Mouse (Mus musculus) lung, postnatal 0 days (tissue): ENCODE data around the gene Ccdc30. TPM values are rescaled to one million over a fixed set of nuclear protein-coding genes. Genes with fewer than 3 reads are reported as not detected.

Experiments
- ATAC-seq: fragments of 200-750 bp; cut with Nextera tagmentation; 2 replicates; pipeline ENCODE4 v1.8.0; 2017; ENCODE audit warnings: moderate library complexity
- DNase-seq: peaks from one replicate; pipeline ENCODE4 v3.0.0-alpha.2; 2016; ENCODE audit warnings: low spot score
- H3K27ac ChIP-seq: fragments of 300-500 bp; sonication (generic); 2 replicates; pipeline ENCODE4 v1.5.1; 2014; ENCODE audit warnings: antibody characterized with exemption, mild to moderate bottlenecking, low read length, mixed read lengths
- H3K27me3 ChIP-seq: fragments of 300-500 bp; sonication (generic); replicated peaks from 2 replicates; pipeline ENCODE4 v1.6.1; 2014; ENCODE audit warnings: low read length, mixed read lengths; ENCODE audit not compliant: insufficient read depth
- H3K36me3 ChIP-seq: fragments of 300-500 bp; sonication (generic); 2 replicates; pipeline ENCODE4 v1.6.1; 2014; ENCODE audit warnings: low read length, mixed read lengths; ENCODE audit not compliant: insufficient read depth
- H3K4me1 ChIP-seq: fragments of 300-500 bp; sonication (generic); 2 replicates; pipeline ENCODE4 v1.6.1; 2014; ENCODE audit warnings: antibody characterized with exemption, low read depth, low read length, mixed read lengths; ENCODE audit not compliant: insufficient read depth
- H3K4me2 ChIP-seq: fragments of 300-500 bp; sonication (generic); replicated peaks from 2 replicates; pipeline ENCODE4 v1.6.1; 2014; ENCODE audit warnings: low read depth, mild to moderate bottlenecking, low read length, moderate library complexity, mixed read lengths
- H3K4me3 ChIP-seq: fragments of 300-500 bp; sonication (generic); 2 replicates; pipeline ENCODE4 v1.5.1; 2014; ENCODE audit warnings: low read depth, low read length
- H3K9ac ChIP-seq: fragments of 300-500 bp; sonication (generic); replicated peaks from 2 replicates; pipeline ENCODE4 v1.6.1; 2014; ENCODE audit warnings: low read depth, mild to moderate bottlenecking
- H3K9me3 ChIP-seq: fragments of 300-500 bp; sonication (generic); 2 replicates; pipeline ENCODE4 v1.6.1; 2016; ENCODE audit warnings: low read length, mixed read lengths
- CTCF ChIP-seq: IDR thresholded peaks from 2 replicates; pipeline ENCODE4 v1.5.1; 2016; ENCODE audit warnings: antibody characterized with exemption, mild to moderate bottlenecking
- EP300 ChIP-seq: IDR thresholded peaks from 2 replicates; pipeline ENCODE4 v1.6.1; 2016; ENCODE audit warnings: antibody characterized with exemption, mild to moderate bottlenecking, control low read depth
- WGBS: fragments of 180-500 bp; shearing (Covaris S2); extraction: QIAGEN DNeasy Blood & Tissue Kit; methylation state at CpG from one replicate; pipeline ENCODE4 v1.1.7; 2014; 5-methylcytosine and 5-hydroxymethylcytosine counted together
- polyA plus RNA-seq: library from polyadenylated mRNA; unstranded; fragments of >200 nt; fragmentation: Nextera tagmentation; extraction: Ambion mirVana; gene quantifications from 2 replicates; pipeline ENCODE4 v1.2.1, GENCODE M21; 2015

The Ccdc30 gene
- polyA plus RNA-seq, 1 experiment from 2014 or later: 7.3 TPM

GRCm38 (mm10) chr4:119366758-119367526, 48.4 kb downstream of the Ccdc30 start:
- TF ChIP-seq EP300: no peak
- TF ChIP-seq CTCF: no peak
- WGBS: 31% methylated on average over 4 of the region's 4 CpGs
- peak; percentile 70 for DNase-seq
- no peak overlapping the region for H3K4me2 ChIP-seq
- no peaks in the 10 kb centered on the region for H3K36me3 ChIP-seq
- peak; percentile 61 for ATAC-seq
- H3K9me3 ChIP-seq: no peaks in the 10 kb centered on the region
- H3K27me3 ChIP-seq: no peaks in the 10 kb centered on the region
- H3K4me1 ChIP-seq: peaks cover 6% of the 10 kb centered on the region; the same call in 1 of the 2 replicates
- H3K27ac ChIP-seq: no peak overlapping the region
- no peak overlapping the region for H3K4me3 ChIP-seq
- no peak overlapping the region for H3K9ac ChIP-seq

GRCm38 (mm10) chr4:119362231-119362630, 53.1 kb downstream of the Ccdc30 start:
- H3K27ac ChIP-seq: no peak overlapping the region
- no peak overlapping the region for H3K9ac ChIP-seq
- ATAC-seq (no peak), DNase-seq (no peak)
- no peak for TF ChIP-seq EP300
- peak; percentile 8; the same call in 1 of the 2 replicates for TF ChIP-seq CTCF
- 75% methylated on average over 3 of the region's 3 CpGs for WGBS
- no peaks in the 10 kb centered on the region for H3K36me3 ChIP-seq
- H3K4me1 ChIP-seq: peaks cover 6% of the 10 kb centered on the region; the same call in 1 of the 2 replicates
- H3K9me3 ChIP-seq: no peaks in the 10 kb centered on the region
- no peaks in the 10 kb centered on the region for H3K27me3 ChIP-seq
- H3K4me2 ChIP-seq: no peak overlapping the region
- no peak overlapping the region for H3K4me3 ChIP-seq

GRCm38 (mm10) chr4:119359196-119359971, 55.9 kb downstream of the Ccdc30 start:
- H3K4me3 ChIP-seq: peak overlapping the region; percentile 21; the same call in 1 of the 2 replicates
- 5% methylated on average over 30 of the region's 30 CpGs for WGBS
- no peaks in the 10 kb centered on the region for H3K36me3 ChIP-seq
- DNase-seq: peak; percentile 7
- no peaks in the 10 kb centered on the region for H3K9me3 ChIP-seq
- no peak overlapping the region for H3K9ac ChIP-seq
- H3K27ac ChIP-seq: no peak overlapping the region
- TF ChIP-seq CTCF (no peak), EP300 (no peak)
- H3K27me3 ChIP-seq: no peaks in the 10 kb centered on the region
- peak overlapping the region; percentile 50 for H3K4me2 ChIP-seq
- H3K4me1 ChIP-seq: no peaks in the 10 kb centered on the region
- no peak for ATAC-seq

- Histone ChIP-seq H3K4me3 (no peak overlapping the region), H3K27me3 (no peaks in the 10 kb centered on the region), H3K4me1 (no peaks in the 10 kb centered on the region), H3K9me3 (no peaks in the 10 kb centered on the region), H3K27ac (no peak overlapping the region), H3K36me3 (no peaks in the 10 kb centered on the region), H3K9ac (no peak overlapping the region), H3K4me2 (no peak overlapping the region)
- TF ChIP-seq CTCF: no peak
- TF ChIP-seq EP300: no peak
- 89% methylated on average over 6 of the region's 6 CpGs for WGBS
- ATAC-seq (no peak), DNase-seq (no peak)
Measured at GRCm38 (mm10) chr4:119345508-119345907, 69.8 kb downstream of the Ccdc30 start.

- WGBS: 2% methylated on average over 10 of the region's 10 CpGs
- Histone ChIP-seq H3K27me3 (no peaks in the 10 kb centered on the region), H3K9me3 (no peaks in the 10 kb centered on the region), H3K4me2 (no peak overlapping the region), H3K36me3 (no peaks in the 10 kb centered on the region), H3K4me3 (no peak overlapping the region), H3K4me1 (no peaks in the 10 kb centered on the region), H3K9ac (no peak overlapping the region), H3K27ac (no peak overlapping the region)
- TF ChIP-seq CTCF (peak; percentile 90), EP300 (no peak)
- peak; percentile 71 for DNase-seq
- peak; percentile 43 for ATAC-seq
Measured at GRCm38 (mm10) chr4:119338861-119339361, 76.4 kb downstream of the Ccdc30 start.

- Histone ChIP-seq H3K4me2 (no peak overlapping the region), H3K4me3 (no peak overlapping the region), H3K9ac (no peak overlapping the region), H3K27ac (no peak overlapping the region), H3K4me1 (no peaks in the 10 kb centered on the region), H3K27me3 (no peaks in the 10 kb centered on the region), H3K36me3 (no peaks in the 10 kb centered on the region), H3K9me3 (no peaks in the 10 kb centered on the region)
- TF ChIP-seq CTCF: no peak
- TF ChIP-seq EP300: no peak
- ATAC-seq (no peak), DNase-seq (no peak)
- 48% methylated on average over 4 of the region's 4 CpGs for WGBS
Measured at GRCm38 (mm10) chr4:119338422-119338821, 76.9 kb downstream of the Ccdc30 start.
